Mouse (Mus musculus): Measurements from ENCODE around the gene Kcnj2.
A peak's percentile ranks its signal among the peaks of the same experiment; 100 is the strongest.

Gene Kcnj2

GRCm38 (mm10) chr11:111065635-111066298, at the start of gene Kcnj2:
Kcnj2 (plus strand) TSS chr11:111066164.
- DNase-seq = peak; percentile 49 to 58

DNA sequence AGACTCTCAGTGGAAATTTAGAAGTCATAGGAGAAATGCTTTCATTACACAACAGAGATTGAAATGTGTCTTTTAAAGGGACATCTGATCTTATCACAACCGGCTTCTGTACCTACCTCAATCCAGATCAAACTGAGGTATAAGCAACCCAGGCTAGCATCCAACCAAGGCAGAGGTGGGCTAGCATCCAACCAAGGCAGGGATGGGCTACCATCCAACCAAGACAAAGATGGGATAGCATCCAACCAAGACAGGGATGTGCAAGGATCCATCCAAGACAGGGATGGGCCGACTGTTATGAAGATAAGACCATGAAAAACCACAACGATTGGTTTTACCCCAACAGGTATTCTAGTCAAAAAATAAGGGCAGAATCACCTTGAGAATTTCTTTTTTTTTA, 49.8 kb upstream of the Kcnj2 start:
- no peak for DNase-seq

GRCm38 (mm10) chr11:111020211-111020610, 45.8 kb upstream of the Kcnj2 start:
- no peak for DNase-seq

- no peak for DNase-seq
Measured at GRCm38 (mm10) chr11:111022681-111023281, 43.2 kb upstream of the Kcnj2 start.

DNA sequence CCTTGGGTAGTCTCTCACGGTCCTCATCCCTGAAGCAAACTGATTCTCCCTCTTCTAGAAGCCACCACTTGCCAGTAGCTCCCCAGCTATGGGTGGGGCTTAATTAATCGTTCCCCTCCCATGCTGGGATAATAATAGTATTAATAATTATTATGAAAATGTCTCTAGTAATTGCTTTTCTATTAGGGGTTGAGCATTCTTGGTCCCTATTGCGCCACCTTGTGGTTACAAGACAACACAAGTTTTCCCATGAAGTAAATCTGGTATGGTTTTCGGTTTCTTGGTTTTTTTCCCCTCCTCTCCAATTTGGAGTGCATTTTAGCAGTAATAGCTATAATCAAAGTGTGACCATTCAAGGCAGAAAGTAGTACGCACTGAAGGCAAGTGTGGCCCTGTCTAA, 23.8 kb upstream of the Kcnj2 start:
- DNase-seq = peak; percentile 3 to 14

DNA sequence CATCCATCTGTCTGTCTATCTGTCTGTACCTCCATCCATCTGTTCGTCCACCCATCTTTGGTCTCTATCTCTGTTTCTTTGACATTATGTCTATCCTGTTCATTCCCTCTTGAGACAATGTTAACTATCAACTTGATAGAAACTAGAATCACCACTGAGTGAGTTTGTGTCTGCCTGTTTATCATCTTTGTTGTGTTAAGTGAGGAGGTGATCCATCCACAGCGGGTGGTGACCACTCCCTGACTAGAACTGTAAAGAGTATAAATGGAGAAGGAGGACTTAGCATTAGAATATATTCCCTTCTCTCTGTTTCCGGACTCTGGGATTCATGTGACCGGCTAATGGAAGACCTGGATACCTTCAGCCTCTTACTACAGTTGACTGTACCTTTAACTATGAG, 22.7 kb upstream of the Kcnj2 start:
- DNase-seq = no peak

- DNase-seq = no peak
Measured at GRCm38 (mm10) chr11:111054252-111054651, 11.7 kb upstream of the Kcnj2 start.

GRCm38 (mm10) chr11:111054854-111055822, 10.8 kb upstream of the Kcnj2 start:
- no peak for DNase-seq

DNA sequence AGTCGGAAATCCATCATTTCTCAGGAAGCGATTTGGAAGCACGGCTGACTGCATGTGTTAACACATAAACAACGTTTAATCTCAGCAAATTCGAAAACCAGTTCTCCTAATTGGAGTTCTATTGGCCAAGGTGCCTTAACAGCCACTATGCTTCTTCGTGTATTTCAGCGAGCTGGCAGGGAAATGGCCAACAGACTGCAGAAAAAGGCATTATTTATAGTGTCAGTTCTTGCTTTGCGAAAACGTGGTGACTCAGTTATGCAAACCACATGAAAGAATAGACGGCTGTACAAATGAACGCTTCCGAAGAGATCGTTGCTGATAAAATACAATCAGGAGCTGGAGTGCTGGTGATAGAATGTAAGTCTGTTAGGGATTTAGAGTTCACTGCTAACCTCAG, 9.9 kb upstream of the Kcnj2 start:
- DNase-seq = no peak

GRCm38 (mm10) chr11:111057435-111057834, 8.5 kb upstream of the Kcnj2 start:
- no peak for DNase-seq

- no peak for DNase-seq
Measured at GRCm38 (mm10) chr11:111059440-111059839, 6.5 kb upstream of the Kcnj2 start.

DNA sequence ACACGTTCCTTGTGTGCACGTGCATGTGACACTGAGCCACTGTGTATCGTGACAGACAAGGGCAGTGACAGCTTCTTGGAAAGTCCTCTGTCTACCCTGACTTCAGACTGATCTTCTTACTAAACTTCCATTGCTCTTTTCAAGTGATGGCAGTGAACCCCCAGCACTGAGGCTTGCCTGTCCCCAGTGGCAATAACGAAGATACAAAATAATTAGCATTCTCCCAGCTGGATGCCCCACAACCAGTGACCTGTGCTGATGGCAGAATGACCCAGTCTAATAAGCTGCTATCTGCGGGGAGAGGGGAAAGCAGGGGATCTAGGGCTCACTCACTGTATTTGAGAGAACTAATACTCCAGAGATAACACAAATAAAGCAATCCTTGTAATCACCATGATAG, 5.7 kb upstream of the Kcnj2 start:
- DNase-seq = no peak

DNA sequence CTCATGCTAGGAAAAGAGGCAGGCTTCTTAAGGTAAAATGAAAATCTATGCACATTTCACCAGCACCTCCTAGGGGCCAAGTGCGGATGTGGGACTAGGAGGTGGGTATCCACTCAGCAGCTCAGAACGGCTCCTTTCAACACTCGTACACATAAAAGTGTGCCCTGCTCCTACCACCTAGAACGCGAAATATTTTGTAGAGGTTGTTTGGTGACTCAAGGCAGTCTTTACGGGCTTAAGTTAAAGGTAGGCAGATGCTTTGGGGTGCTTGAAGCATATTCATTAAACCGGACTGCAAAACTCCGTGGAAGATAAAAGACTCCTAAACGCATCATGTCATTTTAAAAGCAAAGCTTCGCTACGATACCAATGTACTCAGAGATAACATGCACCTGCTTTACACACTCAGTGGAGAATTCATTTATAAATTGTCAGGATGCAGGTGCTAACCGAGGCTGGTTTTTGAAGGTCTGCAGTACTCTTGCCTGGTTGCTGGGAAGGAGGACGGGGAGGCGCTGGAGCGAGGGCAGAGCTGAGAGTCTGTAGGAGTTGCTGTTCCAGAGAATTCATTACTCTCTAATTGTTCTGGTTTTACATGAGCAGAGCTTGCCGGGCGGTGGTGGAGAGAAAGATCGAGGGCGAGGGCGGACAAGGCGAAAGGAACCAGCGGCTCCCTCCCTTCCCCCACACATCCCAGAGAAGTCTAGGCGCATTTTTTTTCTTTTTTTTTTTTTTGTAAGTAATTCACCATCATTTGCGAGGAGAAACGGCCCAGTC, 1.0 kb upstream of the Kcnj2 start:
- DNase-seq = peak; percentile 2 to 3

DNA sequence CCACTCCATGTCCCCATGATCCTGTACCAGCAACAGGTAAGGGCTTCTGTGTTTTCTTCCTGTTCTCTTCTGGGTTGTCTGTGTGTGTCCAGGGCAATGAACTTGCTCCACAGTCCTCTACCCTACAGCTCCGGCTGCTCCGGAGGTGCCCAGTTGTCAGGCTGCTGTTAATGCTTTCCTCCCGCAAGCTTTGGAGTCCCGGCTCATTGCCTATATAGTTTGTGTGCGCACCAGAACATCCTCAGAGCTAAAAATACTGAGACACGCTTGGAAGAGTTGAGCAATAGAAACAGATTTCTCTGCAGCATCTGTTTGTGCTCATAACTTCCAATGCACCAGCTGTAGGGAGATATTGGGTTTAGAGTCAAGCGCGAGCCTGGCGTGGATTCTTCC, 331 bp downstream of the Kcnj2 start:
- DNase-seq = no peak

- DNase-seq = no peak
Measured at GRCm38 (mm10) chr11:111067787-111068186, 1.8 kb downstream of the Kcnj2 start.

- DNase-seq = no peak
Measured at GRCm38 (mm10) chr11:111070460-111070859, 4.5 kb downstream of the Kcnj2 start.

DNA sequence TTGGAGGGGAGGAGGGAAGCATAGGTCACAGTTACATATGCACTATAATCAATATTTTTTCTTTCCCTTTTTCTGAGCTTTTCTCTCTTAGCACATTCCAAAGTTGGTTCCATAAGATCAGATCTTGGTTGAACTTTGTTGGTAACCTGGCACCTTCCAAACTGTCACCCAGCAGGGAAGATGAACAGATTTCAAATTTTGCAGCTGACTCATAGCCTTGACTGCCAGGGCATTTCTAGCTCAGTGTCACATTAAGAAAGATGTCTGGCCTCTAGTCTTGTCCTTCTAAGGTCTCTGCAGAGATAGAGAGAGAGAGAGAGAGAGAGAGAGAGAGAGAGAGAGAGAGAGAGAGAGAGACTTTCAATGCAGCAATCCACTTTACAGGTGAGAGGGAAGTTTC, 8.2 kb downstream of the Kcnj2 start:
- DNase-seq = no peak

- no peak for DNase-seq
Measured at GRCm38 (mm10) chr11:111078107-111078506, 12.1 kb downstream of the Kcnj2 start.

DNA sequence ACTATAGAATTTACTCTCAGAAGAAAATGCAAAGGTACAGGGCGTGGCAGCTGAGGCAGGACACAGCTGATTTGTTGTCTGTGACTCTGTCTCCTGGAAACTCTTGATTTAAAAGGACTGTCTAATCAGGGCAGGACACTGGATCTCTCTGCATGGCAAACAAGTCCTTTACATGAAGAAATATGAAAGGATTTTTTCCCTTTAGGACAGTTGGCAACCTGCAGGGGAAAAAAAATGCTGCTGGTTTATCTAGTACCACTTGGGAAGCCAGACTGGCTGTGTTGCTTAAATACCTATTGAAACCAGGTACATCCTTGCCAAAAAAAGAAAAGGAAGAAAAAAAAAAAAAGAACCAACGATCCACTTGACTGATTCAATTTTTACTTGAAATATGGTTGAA, 17.0 kb downstream of the Kcnj2 start:
- no peak for DNase-seq

GRCm38 (mm10) chr11:111086933-111087332, 21.0 kb downstream of the Kcnj2 start:
- no peak for DNase-seq

- DNase-seq = no peak
Measured at GRCm38 (mm10) chr11:111088226-111088625, 22.3 kb downstream of the Kcnj2 start.

DNA sequence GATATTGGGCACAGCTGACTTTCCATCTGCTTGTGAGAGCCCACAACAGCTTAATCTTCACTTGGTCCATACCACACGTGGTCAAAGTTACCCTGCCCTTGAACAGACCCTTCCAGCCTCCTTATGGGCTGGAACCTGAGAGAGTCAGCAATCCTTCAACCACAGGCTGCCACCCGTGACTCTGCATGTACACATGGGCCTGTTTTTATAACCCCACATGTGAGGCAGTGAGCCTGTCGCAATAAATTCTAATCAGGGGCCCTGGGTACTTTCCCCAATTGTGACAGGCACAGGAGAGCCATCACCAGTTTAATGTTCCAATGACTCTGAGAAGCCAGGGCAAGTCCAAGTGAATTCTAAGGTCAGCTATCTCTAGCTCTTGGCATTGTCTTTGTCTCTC, 22.8 kb downstream of the Kcnj2 start:
- no peak for DNase-seq

DNA sequence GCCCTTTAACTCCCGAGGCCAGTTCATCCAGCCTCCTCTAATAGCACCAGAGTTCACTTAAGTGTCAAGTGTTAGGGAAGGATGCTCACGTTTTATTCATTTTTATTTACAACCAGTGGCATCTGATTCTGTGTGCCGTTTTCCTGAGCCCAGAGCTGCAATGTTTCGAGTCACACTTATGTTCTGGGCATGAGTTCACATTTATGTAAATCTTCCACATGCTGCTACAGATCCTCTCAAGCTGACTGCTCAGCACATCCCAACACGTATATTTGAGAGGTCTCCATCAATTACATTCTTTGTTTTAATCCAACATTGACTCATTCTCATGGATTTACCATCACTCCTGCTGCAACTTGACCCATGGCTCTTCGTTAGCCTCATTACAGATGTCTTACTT, 25.2 kb downstream of the Kcnj2 start:
- no peak for DNase-seq

Data from cerebellum, adult 18-20 months (tissue).